Mouse (Mus musculus): ENCODE results near the gene Bdh1. TPM values are rescaled to one million over a fixed set of nuclear protein-coding genes. Genes with fewer than 3 reads are reported as not detected.
A peak's percentile ranks its signal among the peaks of the same experiment; 100 is the strongest.
"Not testable (repeated sequence)": the region's sequence is repeated elsewhere in the genome, so short reads cannot be mapped to it uniquely, and the experiment has no call there.

Bdh1 gene
- polyA plus RNA-seq (2015; fragmentation: Nextera tagmentation; extraction: Ambion mirVana) = 174 and 190 TPM in 2 replicates

DNA sequence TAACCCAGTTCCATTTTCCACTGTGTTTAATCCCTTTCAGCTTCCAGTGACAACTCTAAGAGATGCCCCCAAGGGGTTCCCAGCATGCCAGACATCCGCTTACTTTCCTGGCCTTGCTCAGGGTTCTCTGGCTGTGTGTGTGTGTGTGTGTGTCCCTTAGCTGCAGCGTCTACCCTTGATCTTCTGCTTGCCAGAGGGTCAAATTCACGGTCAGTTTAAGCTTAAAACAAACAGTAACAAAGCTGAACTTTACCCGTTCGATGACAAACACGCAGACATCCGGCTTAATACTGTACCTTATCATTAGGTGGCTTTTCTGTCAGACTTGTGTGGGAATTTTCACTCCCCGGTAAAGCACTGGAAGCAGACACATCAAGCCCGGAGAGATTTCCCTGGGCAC lies at the start of gene Bdh1:
Gene Bdh1 (plus strand): TSS at position 281 of the 400 bp plus-strand sequence.
- WGBS = 43% methylated on average over 9 of the region's 9 CpGs
- Histone ChIP-seq H3K27me3 (replicated peaks) (no peaks in the 10 kb centered on the region), H3K4me1 (replicated peaks) (no peaks in the 10 kb centered on the region), H3K9ac (no peak within 1 kb of the TSS), H3K4me2 (replicated peaks) (no peak within 1 kb of the TSS), H3K4me3 (replicated peaks) (no peak within 1 kb of the TSS), H3K36me3 (no peaks in the 10 kb centered on the region), H3K9me3 (no peaks in the 10 kb centered on the region), H3K27ac (peak within 1 kb of the TSS; percentile 38; the same call in 1 of the 2 replicates)
- peak; percentile 54 for ATAC-seq

DNA sequence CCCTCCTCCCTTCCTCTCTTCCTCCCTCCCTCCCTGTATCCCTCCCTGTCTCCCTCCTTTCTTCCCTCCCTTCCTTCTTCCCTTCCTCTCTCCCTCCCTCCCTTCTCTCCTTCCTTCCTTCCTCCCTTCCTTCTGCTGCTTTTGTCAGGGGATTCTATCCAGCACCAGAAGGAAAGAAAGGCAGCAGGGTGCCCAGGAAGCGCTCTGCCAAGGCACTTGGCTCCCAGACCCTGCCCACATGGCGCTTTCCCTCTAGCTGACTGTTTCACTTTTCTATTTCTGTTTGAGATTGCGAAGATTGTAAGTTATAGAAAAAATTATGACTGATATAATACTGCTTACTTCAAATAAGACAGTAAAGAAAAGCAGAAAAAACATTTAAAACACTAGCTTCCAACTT lies 49.8 kb upstream of the Bdh1 start:
- not testable (repeated sequence) for H3K9me3 ChIP-seq; H3K27me3 ChIP-seq (replicated peaks); H3K27ac ChIP-seq; H3K9ac ChIP-seq; H3K4me3 ChIP-seq (replicated peaks); H3K4me1 ChIP-seq (replicated peaks); H3K36me3 ChIP-seq; ATAC-seq; H3K4me2 ChIP-seq (replicated peaks)
- 81% methylated on average over 3 of the region's 3 CpGs for WGBS

DNA sequence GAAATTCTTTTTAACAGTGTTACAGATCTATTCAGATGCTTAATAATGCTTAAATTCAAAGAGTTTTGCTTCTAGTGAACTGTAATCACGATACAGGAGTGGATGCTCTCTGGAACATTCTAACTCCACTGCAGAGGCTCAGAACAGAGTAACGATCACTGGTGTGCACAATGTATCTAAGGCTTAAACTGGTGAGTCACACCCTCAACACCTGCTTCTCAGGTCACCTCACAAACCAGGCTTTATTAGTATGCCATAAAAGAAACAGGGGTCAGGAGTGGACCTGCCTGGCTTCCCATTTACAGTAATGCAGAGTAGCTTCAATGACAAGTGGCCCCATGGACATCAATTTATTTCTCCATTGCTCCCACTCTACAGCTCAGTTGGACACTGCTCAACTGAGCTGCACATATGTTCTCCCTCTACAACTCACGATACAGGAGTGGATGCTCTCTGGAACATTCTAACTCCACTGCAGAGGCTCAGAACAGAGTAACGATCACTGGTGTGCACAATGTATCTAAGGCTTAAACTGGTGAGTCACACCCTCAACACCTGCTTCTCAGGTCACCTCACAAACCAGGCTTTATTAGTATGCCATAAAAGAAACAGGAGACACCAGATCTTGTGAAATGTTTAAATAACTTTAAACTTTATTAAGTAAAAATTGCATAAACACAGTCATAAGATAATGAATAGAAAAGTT lies 46.0 kb upstream of the Bdh1 start:
- H3K4me1 ChIP-seq (replicated peaks); H3K9ac ChIP-seq; H3K9me3 ChIP-seq; H3K4me2 ChIP-seq (replicated peaks); H3K4me3 ChIP-seq (replicated peaks); H3K27me3 ChIP-seq (replicated peaks); H3K36me3 ChIP-seq: not testable (repeated sequence)
- WGBS = 64% methylated on average over 4 of the region's 4 CpGs
- ATAC-seq = peak; percentile 90
- 0 out of 2 replicates have a peak overlapping the region, but pooled peaks have one; percentile 58 for H3K27ac ChIP-seq

DNA sequence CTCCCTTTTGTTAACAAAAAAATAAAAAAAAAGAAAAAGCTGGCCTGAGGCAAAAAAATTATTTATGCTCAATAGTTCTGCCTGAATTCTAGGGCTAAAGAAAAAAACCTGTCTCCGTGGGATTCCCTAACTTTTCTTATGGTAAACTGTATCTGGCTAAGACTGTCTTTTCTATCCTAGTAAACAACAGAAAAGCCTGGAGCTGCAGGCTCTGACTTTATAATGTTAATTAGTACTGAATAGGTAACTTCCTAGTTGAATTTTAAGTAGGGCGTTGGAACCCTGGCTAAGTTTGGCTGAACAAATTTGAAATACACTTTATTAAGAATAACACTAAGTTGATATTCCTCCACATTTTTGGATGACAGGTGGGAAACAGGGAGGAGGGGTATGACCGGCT lies 33.8 kb upstream of the Bdh1 start:
- ATAC-seq; H3K4me2 ChIP-seq (replicated peaks); H3K4me3 ChIP-seq (replicated peaks); H3K27me3 ChIP-seq (replicated peaks); H3K4me1 ChIP-seq (replicated peaks); H3K9me3 ChIP-seq; H3K36me3 ChIP-seq; H3K27ac ChIP-seq; H3K9ac ChIP-seq: not testable (repeated sequence)
- WGBS = 86% methylated on average over 3 of the region's 3 CpGs

DNA sequence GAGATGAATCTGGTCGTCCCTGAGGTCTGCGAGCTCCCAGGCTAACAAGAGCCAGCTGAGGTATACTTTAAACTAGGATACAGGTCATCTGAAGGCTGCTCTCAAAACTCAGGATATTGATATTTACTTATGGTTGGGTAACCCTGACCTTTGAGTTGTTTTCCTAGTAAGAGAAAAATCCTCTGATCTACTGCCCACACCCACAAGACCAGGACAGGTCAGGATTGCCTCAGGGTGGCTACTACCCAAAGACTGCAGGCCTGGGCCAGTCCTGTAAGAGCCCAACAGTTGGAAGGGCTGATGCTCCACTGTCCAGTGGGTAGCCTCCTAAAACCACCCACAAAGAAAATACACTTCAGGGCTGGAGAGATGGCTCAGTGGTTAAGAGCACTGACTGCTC lies 22.8 kb upstream of the Bdh1 start:
- no peak overlapping the region for H3K4me2 ChIP-seq (replicated peaks)
- H3K36me3 ChIP-seq = no peaks in the 10 kb centered on the region
- no peaks in the 10 kb centered on the region for H3K9me3 ChIP-seq
- no peak for ATAC-seq
- H3K4me3 ChIP-seq (replicated peaks) = no peak overlapping the region
- H3K27me3 ChIP-seq (replicated peaks) = no peaks in the 10 kb centered on the region
- no peak overlapping the region for H3K27ac ChIP-seq
- WGBS = 69% methylated on average over 2 of the region's 2 CpGs
- H3K4me1 ChIP-seq (replicated peaks) = no peaks in the 10 kb centered on the region
- H3K9ac ChIP-seq = no peak overlapping the region

DNA sequence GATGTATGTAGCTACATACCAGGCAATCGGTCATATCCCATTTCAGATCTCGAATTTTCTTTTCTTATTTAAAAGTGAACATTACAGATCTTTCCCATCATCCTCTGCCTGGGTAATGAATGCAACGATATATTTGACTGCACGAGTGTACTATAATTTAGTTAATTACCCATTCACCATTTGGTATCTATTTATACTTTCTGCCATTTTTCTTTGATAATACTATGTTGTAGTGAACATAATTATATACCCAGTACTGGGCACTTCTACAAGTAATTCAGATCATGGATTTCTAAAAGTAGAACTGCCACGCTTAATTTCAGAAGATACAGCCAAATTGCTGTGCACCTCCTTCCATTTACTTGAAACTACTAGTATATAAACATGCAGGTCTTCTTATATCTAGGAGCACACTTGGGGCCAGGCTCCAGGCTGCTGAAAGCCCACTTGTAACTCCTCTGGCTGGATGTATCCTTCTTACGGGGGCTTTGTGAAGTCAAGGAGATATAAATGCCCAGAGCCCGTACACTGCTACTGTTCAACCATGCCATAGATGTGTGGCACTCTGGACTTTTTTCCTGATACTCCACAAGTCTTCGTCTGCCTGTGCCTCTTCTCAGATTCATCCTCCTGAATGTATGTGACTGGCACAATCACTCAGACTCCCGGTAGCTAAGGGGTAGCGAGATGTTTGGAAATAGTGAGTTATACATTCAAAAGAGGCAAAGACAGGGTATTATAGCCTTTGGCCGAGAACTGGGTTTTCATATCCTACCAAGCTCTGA lies 21.0 kb upstream of the Bdh1 start:
- Histone ChIP-seq H3K9me3 (no peaks in the 10 kb centered on the region), H3K27ac (no peak overlapping the region), H3K9ac (no peak overlapping the region), H3K36me3 (no peaks in the 10 kb centered on the region), H3K4me2 (replicated peaks) (no peak overlapping the region), H3K4me1 (replicated peaks) (no peaks in the 10 kb centered on the region), H3K27me3 (replicated peaks) (no peaks in the 10 kb centered on the region), H3K4me3 (replicated peaks) (no peak overlapping the region)
- ATAC-seq = no peak
- 88% methylated on average over 11 of the region's 11 CpGs for whole genome bisulfite sequencing

DNA sequence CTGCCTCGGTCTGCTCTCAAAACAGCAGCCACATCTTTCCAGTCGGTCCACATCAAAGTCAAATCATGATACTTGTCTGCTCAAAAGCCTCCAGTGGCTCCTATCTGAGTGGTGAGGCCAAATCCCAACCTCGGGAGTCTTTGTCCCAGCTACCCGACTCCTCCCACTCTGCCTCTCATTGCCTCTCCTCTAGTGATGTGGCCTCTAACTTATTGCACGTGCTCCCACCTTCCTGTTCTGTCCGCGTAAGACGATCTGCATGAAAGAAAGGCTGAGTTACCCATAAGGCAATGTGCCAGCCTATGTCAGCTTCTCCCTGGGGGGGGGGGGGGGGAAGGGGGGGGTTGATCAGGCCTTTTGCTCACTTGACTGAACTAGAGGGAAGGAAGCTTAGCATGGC lies 20.0 kb upstream of the Bdh1 start:
- no peak for ATAC-seq
- H3K4me3 ChIP-seq (replicated peaks) = no peak overlapping the region
- H3K27me3 ChIP-seq (replicated peaks) = no peaks in the 10 kb centered on the region
- H3K4me2 ChIP-seq (replicated peaks) = no peak overlapping the region
- H3K4me1 ChIP-seq (replicated peaks) = no peaks in the 10 kb centered on the region
- 47% methylated on average over 8 of the region's 8 CpGs for WGBS
- H3K36me3 ChIP-seq = no peaks in the 10 kb centered on the region
- no peaks in the 10 kb centered on the region for H3K9me3 ChIP-seq
- H3K9ac ChIP-seq = no peak overlapping the region
- H3K27ac ChIP-seq = no peak overlapping the region

DNA sequence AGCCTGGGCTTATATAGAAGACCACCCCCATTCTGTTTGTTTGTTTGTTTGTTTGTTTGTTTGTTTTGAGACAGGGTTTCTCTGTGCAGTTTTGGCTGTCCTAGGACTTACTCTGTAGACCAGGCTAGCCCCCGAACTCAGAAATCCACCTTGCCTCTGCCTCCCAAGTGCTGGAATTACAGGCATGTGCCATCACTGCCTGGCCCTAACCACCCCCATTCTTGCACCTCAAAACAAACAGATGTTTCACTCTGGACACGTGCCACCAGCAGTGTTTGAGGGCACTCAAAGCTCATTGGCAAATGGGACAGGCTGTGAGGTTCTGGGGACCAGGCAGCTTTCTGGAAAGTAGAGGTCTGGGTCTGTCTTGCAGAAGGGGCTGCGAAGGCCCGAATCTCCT lies 18.1 kb upstream of the Bdh1 start:
- H3K27me3 ChIP-seq (replicated peaks) = no peaks in the 10 kb centered on the region
- ATAC-seq = no peak
- 88% methylated on average over 4 of the region's 4 CpGs for WGBS

DNA sequence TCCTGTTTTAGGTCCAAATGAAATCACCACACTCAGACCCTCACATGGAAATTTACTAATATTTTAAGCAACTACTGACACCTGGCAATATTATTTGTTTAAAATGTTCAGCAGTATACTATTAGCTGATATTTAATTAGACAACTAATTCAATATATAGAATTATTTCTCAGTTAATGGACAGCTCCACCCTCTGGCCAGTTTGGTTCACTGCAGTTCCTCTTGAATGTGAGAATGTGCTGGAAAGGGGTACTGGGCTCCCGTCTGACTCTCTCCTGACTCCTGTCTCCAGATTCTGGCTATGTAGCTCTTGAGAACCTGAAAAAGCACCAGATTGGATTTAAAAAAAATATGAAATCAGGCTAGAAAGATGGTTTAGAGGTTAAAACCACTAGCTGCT lies 17.0 kb upstream of the Bdh1 start:
- Histone ChIP-seq H3K4me2 (replicated peaks) (no peak overlapping the region), H3K27me3 (replicated peaks) (no peaks in the 10 kb centered on the region), H3K36me3 (no peaks in the 10 kb centered on the region), H3K4me1 (replicated peaks) (no peaks in the 10 kb centered on the region), H3K9ac (no peak overlapping the region), H3K4me3 (replicated peaks) (no peak overlapping the region), H3K27ac (no peak overlapping the region), H3K9me3 (no peaks in the 10 kb centered on the region)
- WGBS = 62% methylated on average over 1 of the region's 1 CpGs
- ATAC-seq = no peak

More for the DNA sequence above, 18.1 kb upstream of the Bdh1 start:
- H3K9ac ChIP-seq = no peak overlapping the region
- H3K4me1 ChIP-seq (replicated peaks) = no peaks in the 10 kb centered on the region
- no peaks in the 10 kb centered on the region for H3K9me3 ChIP-seq
- no peak overlapping the region for H3K4me2 ChIP-seq (replicated peaks)
- H3K27ac ChIP-seq = no peak overlapping the region
- H3K4me3 ChIP-seq (replicated peaks) = no peak overlapping the region
- no peaks in the 10 kb centered on the region for H3K36me3 ChIP-seq

DNA sequence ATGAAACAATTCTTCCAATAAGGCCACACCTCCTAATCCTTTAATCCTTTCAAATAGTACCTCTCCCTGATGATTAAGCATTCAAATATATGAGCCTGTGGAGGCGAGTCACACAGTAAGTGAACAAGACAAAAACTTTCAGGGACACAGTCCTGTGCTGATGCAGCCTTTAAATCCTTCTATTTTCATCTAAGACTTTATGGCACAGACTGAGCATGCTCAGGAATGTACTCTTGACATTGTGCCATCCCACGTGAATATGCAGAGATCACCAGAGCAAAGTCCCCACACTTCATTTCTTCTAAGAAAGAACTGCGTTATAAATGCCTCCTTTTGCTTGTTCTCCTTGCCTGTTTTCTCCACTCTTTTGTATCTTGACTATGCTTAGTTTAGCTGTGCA lies 14.2 kb upstream of the Bdh1 start:
- H3K9ac ChIP-seq = no peak overlapping the region
- ATAC-seq = no peak
- no peak overlapping the region for H3K27ac ChIP-seq

DNA sequence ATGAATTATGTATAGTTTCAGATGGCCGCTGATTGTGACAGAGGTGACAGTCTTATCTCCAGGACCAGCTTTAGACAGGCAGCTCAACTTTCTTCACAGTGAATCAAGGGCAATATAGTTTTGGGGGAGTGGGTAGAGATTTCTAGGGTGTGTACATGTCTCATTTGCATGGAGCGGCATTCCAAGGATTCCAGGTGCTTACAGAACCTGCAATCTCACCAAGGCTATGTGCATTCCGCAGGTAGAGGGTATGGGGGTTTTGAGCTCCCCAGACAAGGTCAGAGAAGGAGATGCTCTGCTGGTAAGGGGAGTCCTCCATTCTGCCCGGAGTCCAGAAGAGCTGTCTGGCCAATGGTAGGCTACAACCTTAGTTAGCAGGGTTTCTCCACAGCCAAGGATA lies 11.1 kb upstream of the Bdh1 start:
- H3K4me3 ChIP-seq (replicated peaks) = no peak overlapping the region
- H3K27me3 ChIP-seq (replicated peaks) = no peaks in the 10 kb centered on the region
- no peaks in the 10 kb centered on the region for H3K36me3 ChIP-seq
- no peaks in the 10 kb centered on the region for H3K9me3 ChIP-seq
- WGBS = 59% methylated on average over 4 of the region's 4 CpGs
- 0 out of 2 replicates have a peak, but pooled peaks cover 2% of the 10 kb centered on the region for H3K4me1 ChIP-seq (replicated peaks)
- no peak overlapping the region for H3K27ac ChIP-seq
- no peak for ATAC-seq
- H3K4me2 ChIP-seq (replicated peaks) = no peak overlapping the region
- H3K9ac ChIP-seq = no peak overlapping the region

More for the DNA sequence above, 14.2 kb upstream of the Bdh1 start:
- H3K27me3 ChIP-seq (replicated peaks) = no peaks in the 10 kb centered on the region
- no peak overlapping the region for H3K4me2 ChIP-seq (replicated peaks)
- no peaks in the 10 kb centered on the region for H3K36me3 ChIP-seq
- H3K4me1 ChIP-seq (replicated peaks) = no peaks in the 10 kb centered on the region
- H3K9me3 ChIP-seq = no peaks in the 10 kb centered on the region
- no peak overlapping the region for H3K4me3 ChIP-seq (replicated peaks)
- 72% methylated on average over 3 of the region's 3 CpGs for WGBS

DNA sequence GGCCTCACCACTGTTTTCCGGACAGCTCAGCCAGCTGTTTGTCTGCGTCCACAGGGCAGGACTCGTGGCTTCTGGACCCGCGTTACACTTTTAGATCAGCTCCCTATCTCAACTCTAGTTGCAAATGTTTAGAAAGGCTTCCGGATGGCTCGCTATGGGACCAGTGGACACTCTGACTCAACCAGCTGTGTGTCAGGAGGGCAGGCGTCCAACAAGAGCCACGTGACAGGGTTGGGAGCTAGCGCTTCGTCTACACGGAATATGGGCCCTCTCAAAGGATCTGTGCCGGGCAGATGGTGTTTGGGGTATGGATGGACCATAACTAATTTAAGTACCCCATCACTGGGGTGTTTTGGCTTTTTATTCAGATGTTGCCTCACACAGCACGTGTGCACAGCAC lies 9.8 kb upstream of the Bdh1 start:
- no peaks in the 10 kb centered on the region for H3K27me3 ChIP-seq (replicated peaks)
- H3K9ac ChIP-seq = no peak overlapping the region
- H3K36me3 ChIP-seq = no peaks in the 10 kb centered on the region
- 79% methylated on average over 14 of the region's 14 CpGs for WGBS
- no peak overlapping the region for H3K4me2 ChIP-seq (replicated peaks)
- no peak for ATAC-seq
- no peak overlapping the region for H3K27ac ChIP-seq
- H3K9me3 ChIP-seq = no peaks in the 10 kb centered on the region
- H3K4me1 ChIP-seq (replicated peaks) = 0 out of 2 replicates have a peak, but pooled peaks cover 4% of the 10 kb centered on the region
- H3K4me3 ChIP-seq (replicated peaks) = no peak overlapping the region

DNA sequence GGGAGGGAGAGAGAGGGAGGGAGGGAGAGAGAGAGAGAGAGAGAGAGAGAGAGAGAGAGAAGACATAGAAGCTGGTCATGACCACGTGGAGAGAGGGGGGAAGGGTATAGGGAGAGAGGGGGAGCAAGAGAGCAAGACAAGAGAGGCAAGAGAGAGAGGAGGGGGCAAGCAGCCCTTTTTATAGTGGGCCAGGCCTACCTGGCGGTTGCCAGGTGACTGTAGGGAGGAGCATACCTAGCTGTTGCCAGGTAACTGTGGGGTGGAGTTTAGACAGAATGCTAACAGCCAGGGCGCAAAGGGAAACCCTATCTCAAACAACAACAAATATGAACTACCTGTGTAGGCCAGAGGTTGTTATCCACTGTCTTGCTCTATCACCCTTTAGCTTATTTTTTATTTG lies 8.3 kb upstream of the Bdh1 start:
- Histone ChIP-seq H3K9ac (no peak overlapping the region), H3K27me3 (replicated peaks) (no peaks in the 10 kb centered on the region), H3K4me3 (replicated peaks) (no peak overlapping the region), H3K9me3 (no peaks in the 10 kb centered on the region), H3K27ac (no peak overlapping the region), H3K4me2 (replicated peaks) (no peak overlapping the region), H3K36me3 (no peaks in the 10 kb centered on the region), H3K4me1 (replicated peaks) (0 out of 2 replicates have a peak, but pooled peaks cover 4% of the 10 kb centered on the region)
- no peak for ATAC-seq
- 50% methylated on average over 3 of the region's 3 CpGs for WGBS

All from intestine, embryonic 15.5 days (tissue).